Mouse (Mus musculus): Measurements from ENCODE around the gene Gm20604.

Gm20604 gene

DNA sequence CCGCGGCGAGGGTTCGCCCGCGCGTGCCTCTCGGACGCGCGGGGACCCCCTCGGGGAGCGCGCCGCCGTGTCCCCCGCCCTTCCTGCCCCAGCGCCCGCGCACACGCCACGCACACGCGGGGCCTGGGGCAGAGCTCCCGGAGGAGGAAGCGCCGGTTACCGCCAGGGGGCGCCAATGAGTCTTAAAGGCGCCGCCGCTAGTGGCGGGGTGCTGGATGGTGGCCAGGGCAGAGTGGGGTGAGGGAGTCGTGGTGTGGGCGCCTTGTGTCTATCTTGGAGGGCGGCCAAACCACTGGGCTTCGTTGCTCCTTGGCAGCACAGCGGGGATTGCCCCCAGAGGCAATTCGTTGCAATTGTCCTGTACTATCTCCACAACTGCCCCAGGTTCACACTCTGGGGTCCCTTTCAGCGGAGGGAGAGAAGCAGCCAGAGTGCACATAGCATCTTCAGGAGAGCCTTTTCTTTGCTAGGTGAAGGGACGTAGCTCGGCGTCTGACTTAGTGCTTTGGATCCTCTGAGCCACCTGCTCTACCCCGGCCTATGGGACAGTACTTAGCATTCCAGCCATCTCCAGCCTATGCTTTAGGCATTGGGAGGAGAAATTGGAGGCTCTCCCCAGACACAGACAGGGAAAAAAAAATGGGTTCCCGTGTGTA lies 53.1 kb downstream of the Gm20604 start:
- peak; percentile 94 for DNase-seq

DNA sequence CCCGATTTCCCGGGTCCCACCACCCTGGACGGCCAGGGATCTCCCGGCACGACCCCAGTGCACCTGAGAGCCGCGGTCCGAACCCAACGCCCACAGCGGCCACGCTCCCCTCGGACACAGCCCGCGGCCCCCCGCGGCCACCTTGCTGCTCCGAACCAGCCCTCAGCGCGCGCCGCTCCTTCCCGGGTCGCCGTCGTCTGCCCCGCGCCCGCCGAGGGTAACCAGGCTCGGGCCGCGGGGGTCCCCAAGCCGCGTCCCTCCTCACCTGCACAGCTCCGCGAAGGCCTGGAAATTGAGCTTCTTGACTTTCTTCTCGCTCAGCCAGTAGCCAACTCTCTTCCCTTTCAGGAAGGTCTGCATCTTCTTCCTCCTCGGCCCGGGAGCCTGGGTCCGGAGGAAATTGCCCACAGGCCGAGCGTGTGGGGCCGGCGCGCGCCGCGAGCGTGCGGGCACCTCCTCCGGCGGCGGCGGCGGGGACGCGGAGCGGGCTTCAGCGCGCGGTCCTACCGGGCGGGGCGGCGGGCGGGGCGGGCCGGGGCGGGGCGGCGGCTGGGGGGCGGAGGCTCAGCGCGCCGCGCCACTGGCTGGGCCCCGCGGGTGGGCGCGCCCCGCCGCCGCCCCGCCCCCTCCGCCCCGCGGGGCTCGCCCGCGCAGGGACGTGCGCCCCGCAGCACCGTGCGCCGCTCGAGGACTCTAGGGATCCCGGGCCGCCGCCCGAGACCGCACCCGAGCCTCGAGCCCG lies 53.8 kb downstream of the Gm20604 start, which contains the start of gene Itpk1:
TSS of gene Itpk1 (minus strand) at position 474 of the 742 bp plus-strand sequence.
- DNase-seq: peak; percentile 79

DNA sequence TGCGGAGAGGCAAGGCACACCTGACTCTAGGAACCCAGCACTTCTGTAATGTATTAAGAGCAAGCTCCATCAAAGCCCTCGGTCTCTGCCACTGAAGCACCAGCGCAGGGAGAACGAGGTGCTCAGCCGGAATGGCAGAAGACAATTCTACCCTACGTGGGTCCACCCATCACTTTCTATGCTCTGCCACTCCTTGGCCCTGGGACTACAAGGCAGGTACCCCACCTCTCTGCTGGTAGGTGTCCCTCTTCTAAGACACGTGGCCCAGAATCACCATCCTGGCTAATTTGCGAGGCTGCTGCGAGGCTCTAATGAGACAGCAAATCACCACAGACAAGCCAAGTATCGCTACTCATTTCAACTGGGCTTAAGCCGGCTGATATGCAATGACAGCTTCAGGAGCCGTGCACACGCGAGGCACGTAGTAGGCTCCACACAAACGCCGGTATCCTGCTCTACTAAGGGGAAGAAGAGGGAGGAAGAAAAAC lies 54.5 kb downstream of the Gm20604 start:
- DNase-seq: no peak

DNA sequence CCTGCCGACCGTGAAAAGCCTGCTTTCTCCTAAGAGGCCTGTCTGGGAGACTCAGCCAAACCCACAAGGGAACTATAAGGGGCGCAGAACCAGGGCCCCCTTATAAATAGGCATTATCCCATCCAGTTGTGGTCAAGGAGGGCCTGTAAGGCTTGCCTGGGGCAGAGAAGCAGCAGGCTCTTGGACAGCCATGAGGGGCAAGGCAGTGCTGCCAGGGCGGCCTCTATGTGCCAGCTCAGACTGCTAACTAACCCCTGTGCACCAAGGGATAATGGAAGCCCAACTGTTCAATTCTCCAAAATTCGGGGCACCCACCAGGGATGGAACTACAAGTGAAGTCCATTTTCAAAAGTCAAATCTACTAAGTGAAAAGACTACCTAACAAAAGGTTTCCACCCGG lies 55.0 kb downstream of the Gm20604 start:
- no peak for DNase-seq

DNA sequence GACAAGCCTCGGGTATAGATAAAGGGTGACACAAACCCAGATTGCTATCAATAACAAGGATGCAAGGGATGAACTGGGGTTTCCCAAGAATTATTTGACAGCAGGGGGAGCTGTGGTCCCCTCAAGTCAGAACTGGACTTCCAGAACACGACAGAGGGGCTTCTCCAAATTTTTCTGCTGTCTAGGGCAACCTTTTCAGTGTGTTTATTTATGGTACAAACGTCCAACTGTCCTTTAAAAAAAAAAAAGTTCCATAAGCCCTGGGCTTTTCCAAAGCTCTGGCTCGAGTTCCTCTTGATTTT lies 55.4 kb downstream of the Gm20604 start:
- peak; percentile 61 for DNase-seq

DNA sequence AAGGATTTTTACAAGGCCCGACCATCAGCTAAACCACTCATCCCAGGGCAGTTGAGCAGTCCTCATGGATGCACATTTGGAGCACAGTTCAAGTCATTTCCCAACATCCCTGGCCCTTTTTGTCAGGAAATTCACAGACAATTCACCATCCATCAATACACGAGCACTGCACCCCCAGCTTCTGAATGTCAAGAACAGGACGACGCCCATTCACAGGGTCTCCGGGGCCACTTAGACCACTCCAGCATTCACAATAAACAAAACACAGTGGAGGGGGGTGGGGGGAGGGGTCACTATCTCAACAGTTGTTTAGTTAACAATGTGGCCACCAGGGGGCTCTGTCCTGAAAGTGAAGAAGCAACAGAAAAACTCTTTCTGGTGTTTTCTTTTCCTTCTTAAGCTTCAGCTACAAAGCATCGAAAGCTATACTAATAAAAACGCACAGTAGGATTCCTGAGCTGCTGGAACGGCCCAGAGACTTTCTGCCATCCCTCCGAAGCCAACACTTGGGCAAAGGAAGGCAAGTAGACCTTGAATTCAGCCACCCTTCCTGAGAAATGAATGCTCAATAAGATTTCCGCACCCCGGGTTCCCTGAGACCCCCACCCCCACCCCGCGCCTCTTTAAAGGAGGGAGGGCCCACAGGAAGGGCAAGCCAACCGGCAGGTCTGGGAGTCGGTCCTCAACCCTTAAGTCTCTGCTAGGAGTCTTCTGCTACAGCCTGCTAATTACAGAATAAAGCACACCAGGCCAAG lies 55.9 kb downstream of the Gm20604 start:
- DNase-seq: peak; percentile 95

DNA sequence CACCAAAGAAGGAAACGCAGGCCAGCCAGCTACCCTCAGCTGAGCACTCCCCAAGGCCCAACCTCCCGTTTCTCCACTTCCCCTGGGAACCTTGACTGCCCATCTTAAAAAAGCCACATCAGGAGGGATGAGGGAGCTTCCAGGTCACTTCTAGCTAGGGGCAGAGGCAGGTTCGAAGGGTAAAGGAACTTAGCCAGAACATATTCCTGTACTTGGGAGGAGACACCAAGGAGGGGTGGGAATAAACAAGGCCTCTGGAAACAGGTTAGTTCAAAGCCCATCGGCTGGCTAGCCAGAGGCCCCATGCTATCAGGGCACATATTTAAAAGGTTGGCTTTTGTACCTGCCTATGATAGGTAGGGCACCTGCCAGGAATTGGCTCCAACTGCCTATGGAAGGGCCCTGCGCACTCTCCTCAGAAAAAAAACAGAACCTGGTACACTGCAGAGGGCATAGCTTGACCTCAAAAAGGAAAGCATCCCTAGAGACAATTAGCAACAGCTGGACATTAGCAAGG lies 56.7 kb downstream of the Gm20604 start:
- DNase-seq: no peak

DNA sequence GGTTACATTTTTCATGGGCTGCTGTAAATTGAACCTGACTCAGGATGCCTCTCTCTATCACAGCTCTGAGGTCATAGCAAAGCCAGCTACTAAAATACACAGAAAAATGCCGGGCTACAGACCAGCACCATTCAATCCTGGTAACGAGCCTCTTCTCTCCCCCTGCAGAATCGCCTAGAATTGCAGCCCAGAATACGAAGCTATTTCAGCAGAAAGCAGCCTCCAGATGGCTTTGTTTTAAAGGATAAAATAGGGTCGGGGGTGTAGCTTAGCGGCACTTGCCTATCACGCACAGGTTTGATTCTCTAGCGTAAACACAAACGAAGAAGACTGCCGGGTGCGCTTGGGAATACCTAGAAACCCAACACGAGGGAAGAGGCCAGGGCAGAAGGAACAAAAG lies 58.0 kb downstream of the Gm20604 start:
- no peak for DNase-seq

DNA sequence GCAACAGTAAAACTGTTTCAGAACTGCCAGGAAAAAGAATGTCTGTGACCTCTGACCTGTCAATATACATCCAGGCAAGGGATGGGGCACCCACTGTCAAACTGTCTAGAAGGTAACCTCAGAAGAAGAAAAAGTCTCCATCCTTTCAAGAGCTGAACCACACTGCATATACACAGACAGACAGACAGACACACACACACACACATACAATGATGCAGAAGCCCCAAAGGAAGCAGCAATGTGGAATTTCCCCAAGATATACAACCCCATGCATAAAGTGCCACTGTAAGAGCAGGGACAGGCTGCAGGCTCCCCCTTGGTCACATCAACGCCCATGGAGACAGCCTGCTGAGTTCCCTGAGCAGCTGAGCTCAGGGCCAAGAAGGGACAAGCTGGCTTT lies 59.3 kb downstream of the Gm20604 start:
- no peak for DNase-seq

DNA sequence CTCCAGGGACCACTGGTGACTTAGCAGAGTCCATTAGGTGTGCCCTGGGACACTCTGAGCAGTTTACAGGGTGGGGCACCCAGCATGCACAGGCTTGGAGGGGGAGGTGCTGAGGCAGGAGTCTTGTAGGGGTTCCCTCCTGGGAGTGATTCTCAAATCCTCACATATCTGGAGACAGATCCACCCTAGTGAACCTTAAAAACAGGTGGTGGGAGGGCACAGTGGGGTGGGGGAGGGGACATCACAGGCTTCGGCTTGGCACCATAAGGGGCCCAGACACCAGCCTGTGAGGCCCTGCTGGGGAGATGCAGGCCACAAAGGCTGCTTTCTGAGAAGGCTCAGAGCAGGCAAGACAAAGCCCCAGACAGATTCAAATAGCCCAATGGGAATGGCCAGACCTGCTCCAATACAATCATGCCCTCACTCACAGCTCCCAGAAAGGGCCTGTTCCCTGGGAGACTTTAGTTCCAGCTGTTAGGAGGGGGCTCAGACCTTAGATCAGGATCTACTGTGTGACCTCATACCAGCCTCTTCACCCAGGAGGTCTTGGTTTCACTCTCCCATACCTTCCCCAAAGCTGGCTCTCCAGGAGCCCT lies 60.3 kb downstream of the Gm20604 start:
- no peak for DNase-seq

DNA sequence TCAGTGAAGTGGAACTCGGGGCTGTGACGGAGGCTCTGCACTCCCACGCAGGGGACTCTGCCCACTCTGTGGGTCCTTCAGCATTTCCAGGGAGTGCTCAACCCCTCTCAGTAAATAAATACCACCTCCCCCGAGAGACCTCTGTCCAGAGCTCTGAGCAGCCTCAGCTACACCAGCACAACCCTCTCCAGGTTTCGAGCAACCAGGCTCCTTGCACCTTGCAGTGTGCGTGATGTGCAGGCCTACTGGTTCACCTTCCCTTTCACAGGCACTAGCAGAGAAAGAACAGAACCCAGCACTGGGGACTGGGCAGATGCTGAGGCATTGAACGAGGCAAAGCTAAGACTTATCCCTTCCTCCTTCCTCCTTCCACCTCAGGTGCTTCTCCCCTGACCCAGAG lies 61.1 kb downstream of the Gm20604 start:
- DNase-seq: no peak

DNA sequence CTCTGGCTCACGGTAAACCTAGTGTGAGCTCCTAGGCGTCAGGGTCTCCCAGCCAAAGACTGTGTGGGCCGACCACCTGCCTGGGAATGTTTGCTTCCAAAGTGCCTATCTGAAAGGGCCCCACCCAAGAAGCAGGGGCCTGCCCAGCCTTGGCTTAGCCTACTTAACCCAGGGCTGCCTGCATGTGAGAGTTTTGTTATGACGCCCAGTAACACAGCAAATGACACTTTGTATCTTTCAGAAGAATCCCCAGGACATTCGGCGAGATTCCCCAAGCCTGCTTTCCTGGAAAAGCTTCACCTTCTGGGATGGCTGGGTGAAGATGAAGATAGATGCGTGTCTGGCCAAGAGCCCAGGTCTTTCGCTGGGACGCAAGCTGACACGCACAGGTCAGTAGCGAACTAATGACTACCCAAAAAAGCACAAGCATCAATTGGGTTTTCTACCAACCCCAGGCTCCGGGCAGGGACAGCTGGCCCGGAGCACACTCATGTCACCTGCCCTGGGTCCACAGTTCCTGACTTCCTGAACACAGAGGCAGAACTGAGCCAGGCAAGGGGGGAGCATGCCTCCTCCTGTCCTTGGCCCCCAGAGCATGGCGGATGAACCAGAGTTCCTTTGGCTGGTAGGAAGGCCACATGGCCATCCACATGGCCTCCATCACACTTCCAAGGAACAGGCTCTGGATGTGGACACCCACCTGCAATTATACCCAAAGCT lies 61.7 kb downstream of the Gm20604 start:
- DNase-seq: no peak

DNA sequence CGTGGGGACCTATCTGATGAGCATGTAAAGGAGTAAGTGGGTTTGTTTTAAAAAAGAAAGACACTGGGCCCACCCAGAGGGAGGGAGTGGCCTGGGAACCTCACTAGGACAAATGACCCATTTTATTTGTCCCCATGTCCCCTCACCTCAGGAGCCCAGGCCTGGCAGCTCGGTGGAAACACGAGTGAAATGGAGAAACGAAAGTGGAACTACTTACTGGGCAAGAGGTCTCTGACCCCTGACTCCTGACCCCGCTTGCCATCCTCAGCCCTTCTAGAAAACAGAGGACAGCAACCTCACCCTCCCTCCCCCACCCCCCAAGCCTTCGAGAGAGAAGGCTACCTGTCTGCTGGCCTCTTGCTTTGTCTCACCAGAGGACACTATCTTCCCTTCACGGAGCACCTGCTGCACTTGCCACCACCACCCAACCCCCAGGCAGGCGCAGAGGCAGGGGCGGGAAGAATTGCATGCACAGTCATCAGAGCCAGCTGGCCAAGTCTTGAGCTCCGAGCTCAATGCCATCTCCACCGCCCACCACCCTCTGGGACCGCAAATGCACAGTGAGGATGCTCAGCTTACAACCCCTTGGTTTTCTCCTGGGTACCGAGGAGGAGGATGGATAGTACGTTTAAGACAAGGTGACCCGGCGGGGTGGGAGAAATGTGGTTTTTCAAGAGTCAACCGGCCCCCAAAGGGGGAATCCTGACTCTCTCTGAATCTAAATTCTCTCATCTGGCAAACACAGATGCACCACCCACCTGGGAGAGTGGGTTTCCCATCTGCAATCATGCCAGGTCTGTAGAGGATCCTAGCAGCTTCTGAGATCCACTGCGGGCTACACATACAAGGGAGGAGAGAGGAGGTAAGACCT lies 62.9 kb downstream of the Gm20604 start:
- no peak for DNase-seq

DNA sequence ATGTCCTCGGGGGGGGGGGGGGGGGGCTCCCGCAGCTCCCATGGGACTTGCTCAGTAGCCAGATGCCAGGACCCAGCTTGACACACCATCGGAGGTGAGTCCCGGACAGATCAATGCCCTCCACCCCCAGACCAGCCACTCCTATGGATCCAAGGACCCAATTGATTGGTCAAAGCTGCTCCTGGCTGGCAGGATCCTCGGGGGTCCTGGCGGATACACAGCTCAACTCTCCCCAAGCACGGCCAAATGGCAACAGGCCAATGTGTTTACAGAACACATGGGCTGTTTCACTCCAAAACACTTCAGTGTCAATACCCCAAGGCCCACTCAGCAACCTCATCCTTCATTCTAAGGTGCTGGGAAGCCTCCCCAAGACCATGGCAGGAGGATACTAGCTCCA lies 66.7 kb downstream of the Gm20604 start:
- DNase-seq: no peak
